40 mouse cellular contexts compared by ENCODE assay signal in genomic region chr6:58298511-58298910, GRCm38 (mm10). TPM values are rescaled to one million over a fixed set of nuclear protein-coding genes. Genes with fewer than 3 reads are reported as not detected.
"Had no signal": no experiment of that assay in that cellular context is flagged by ENCODE, and none has a peak within 500 bp of the region (broad histone marks: within the 10 kb centered on the region; RNA-seq: fewer than 3 reads in every experiment).

No protein-coding gene starts in this region.

RNA-seq across cellular contexts. Expression of gene Vmn1r29, which starts 2.8 kb away (rescaled TPM):
- total RNA-seq: left cerebral cortex, postnatal 10 days; left cerebral cortex, postnatal 14 days; left cerebral cortex, postnatal 25 days; left cerebral cortex, postnatal 36 days; left cerebral cortex, postnatal 4 days; liver, adult 2 months; megakaryocyte progenitor cell, adult 5-6 weeks; megakaryocyte, adult 5-6 weeks; megakaryocyte-erythroid progenitor cell, adult 5-6 weeks; midbrain, postnatal 0 days; monocyte, adult 5-6 weeks had no signal
- polyA plus RNA-seq: limb, embryonic 10.5 days; limb, embryonic 11.5 days; limb, embryonic 12.5 days; limb, embryonic 13.5 days; limb, embryonic 14.5 days; limb, embryonic 15.5 days; liver, adult 2 months; liver, embryonic 11.5 days; liver, embryonic 12.5 days; liver, embryonic 13.5 days; liver, embryonic 14.5 days; liver, embryonic 15.5 days; liver, embryonic 16.5 days; liver, postnatal 0 days; lung, adult 2 months; lung, embryonic 14.5 days; lung, embryonic 15.5 days; lung, embryonic 16.5 days; lung, postnatal 0 days; macrophage; midbrain, embryonic 10.5 days; midbrain, embryonic 11.5 days; midbrain, embryonic 12.5 days; midbrain, embryonic 13.5 days; midbrain, embryonic 14.5 days; midbrain, embryonic 15.5 days; midbrain, embryonic 16.5 days; midbrain, postnatal 0 days; myocyte; neural tube, embryonic 11.5 days; neural tube, embryonic 12.5 days had no signal

RNA-seq across cellular contexts. Expression of gene Vmn1r28, which starts 36.7 kb away (rescaled TPM):
- total RNA-seq: left cerebral cortex, postnatal 10 days; left cerebral cortex, postnatal 14 days; left cerebral cortex, postnatal 25 days; left cerebral cortex, postnatal 36 days; left cerebral cortex, postnatal 4 days; liver, adult 2 months; megakaryocyte progenitor cell, adult 5-6 weeks; megakaryocyte, adult 5-6 weeks; megakaryocyte-erythroid progenitor cell, adult 5-6 weeks; midbrain, postnatal 0 days; monocyte, adult 5-6 weeks had no signal
- polyA plus RNA-seq: limb, embryonic 10.5 days; limb, embryonic 11.5 days; limb, embryonic 12.5 days; limb, embryonic 13.5 days; limb, embryonic 14.5 days; limb, embryonic 15.5 days; liver, adult 2 months; liver, embryonic 11.5 days; liver, embryonic 12.5 days; liver, embryonic 13.5 days; liver, embryonic 14.5 days; liver, embryonic 15.5 days; liver, embryonic 16.5 days; liver, postnatal 0 days; lung, adult 2 months; lung, embryonic 14.5 days; lung, embryonic 15.5 days; lung, embryonic 16.5 days; lung, postnatal 0 days; macrophage; midbrain, embryonic 10.5 days; midbrain, embryonic 11.5 days; midbrain, embryonic 12.5 days; midbrain, embryonic 13.5 days; midbrain, embryonic 14.5 days; midbrain, embryonic 15.5 days; midbrain, embryonic 16.5 days; midbrain, postnatal 0 days; myocyte; neural tube, embryonic 11.5 days; neural tube, embryonic 12.5 days had no signal
